Mouse (Mus musculus) left cerebral cortex, adult 9 months (tissue): Measurements from ENCODE around the gene Prss53.

Source experiments
- DNase-seq, 2 experiments: peaks; one replicate each; pipeline ENCODE4 v3.0.0; 2022; ENCODE audit warnings: low spot score in 2 of 2

The Prss53 gene

GRCm38 (mm10) chr7:127890798-127891197, at the start of gene Prss53:
Gene Prss53, minus strand, starts transcription at chr7:127890970.
- DNase-seq = no peak

GRCm38 (mm10) chr7:127936216-127936884, 45.6 kb upstream of the Prss53 start:
- no peak for DNase-seq

GRCm38 (mm10) chr7:127935748-127936159, 45.0 kb upstream of the Prss53 start:
- no peak for DNase-seq

GRCm38 (mm10) chr7:127935028-127935722, 44.4 kb upstream of the Prss53 start:
- peak; percentile 88 to 96 for DNase-seq

- DNase-seq = no peak
These were observed 43.3 kb upstream of the Prss53 start for GRCm38 (mm10) chr7:127934075-127934474.

- DNase-seq = no peak
These were observed 41.7 kb upstream of the Prss53 start for GRCm38 (mm10) chr7:127932273-127933031.

GRCm38 (mm10) chr7:127931351-127932135, 40.8 kb upstream of the Prss53 start:
- no peak for DNase-seq

- DNase-seq = no peak
These were observed 39.9 kb upstream of the Prss53 start for GRCm38 (mm10) chr7:127930636-127931035.

- DNase-seq = no peak
These were observed 39.2 kb upstream of the Prss53 start, which contains the start of gene Prss8 for GRCm38 (mm10) chr7:127929923-127930322. Gene Prss8, minus strand, starts transcription at chr7:127930104.

GRCm38 (mm10) chr7:127928596-127928995, 37.8 kb upstream of the Prss53 start:
- DNase-seq = no peak

GRCm38 (mm10) chr7:127927726-127928125, 37.0 kb upstream of the Prss53 start:
- DNase-seq = no peak

GRCm38 (mm10) chr7:127926846-127927245, 36.1 kb upstream of the Prss53 start:
- DNase-seq = no peak

- DNase-seq = no peak
These were observed 35.3 kb upstream of the Prss53 start for GRCm38 (mm10) chr7:127926066-127926465.

GRCm38 (mm10) chr7:127925252-127925651, 34.5 kb upstream of the Prss53 start:
- DNase-seq = no peak

GRCm38 (mm10) chr7:127923714-127924113, 32.9 kb upstream of the Prss53 start:
- DNase-seq = no peak

GRCm38 (mm10) chr7:127922451-127923275, 31.9 kb upstream of the Prss53 start:
- no peak for DNase-seq

GRCm38 (mm10) chr7:127921516-127921915, 30.7 kb upstream of the Prss53 start:
- DNase-seq = no peak

GRCm38 (mm10) chr7:127919290-127919689, 28.5 kb upstream of the Prss53 start:
- DNase-seq = no peak

GRCm38 (mm10) chr7:127918203-127918602, 27.4 kb upstream of the Prss53 start:
- no peak for DNase-seq

- DNase-seq = no peak
These were observed 24.5 kb upstream of the Prss53 start for GRCm38 (mm10) chr7:127915293-127915692.

- DNase-seq = no peak
These were observed 22.2 kb upstream of the Prss53 start for GRCm38 (mm10) chr7:127912938-127913337.
